Mouse (Mus musculus) CD4-positive helper T cell, adult 2 months (primary cell): ENCODE data around the gene Ptprj.
A peak's percentile ranks its signal among the peaks of the same experiment; 100 is the strongest.

Experiments used
- DNase-seq: peaks from one replicate; pipeline ENCODE4 v3.0.0-alpha.2; 2012; ENCODE audit warnings: low read depth, missing footprints, low spot score

Ptprj gene

GRCm38 (mm10) chr2:90559688-90560196, 20.7 kb downstream of the Ptprj start:
- DNase-seq = no peak

GRCm38 (mm10) chr2:90559015-90559687, 21.3 kb downstream of the Ptprj start:
- DNase-seq = no peak

- DNase-seq = no peak
Observed at GRCm38 (mm10) chr2:90558361-90558760, 22.1 kb downstream of the Ptprj start.

- DNase-seq = no peak
Observed at GRCm38 (mm10) chr2:90557913-90558312, 22.5 kb downstream of the Ptprj start.

- no peak for DNase-seq
Observed at GRCm38 (mm10) chr2:90555744-90556143, 24.7 kb downstream of the Ptprj start.

- DNase-seq = no peak
Observed at GRCm38 (mm10) chr2:90554806-90555205, 25.6 kb downstream of the Ptprj start.

GRCm38 (mm10) chr2:90553861-90554260, 26.6 kb downstream of the Ptprj start:
- DNase-seq = no peak

GRCm38 (mm10) chr2:90550656-90551055, 29.8 kb downstream of the Ptprj start:
- no peak for DNase-seq

- no peak for DNase-seq
Observed at GRCm38 (mm10) chr2:90548541-90548940, 31.9 kb downstream of the Ptprj start.

GRCm38 (mm10) chr2:90547144-90547609, 33.3 kb downstream of the Ptprj start:
- DNase-seq = peak; percentile 22

GRCm38 (mm10) chr2:90545261-90545660, 35.2 kb downstream of the Ptprj start:
- no peak for DNase-seq

GRCm38 (mm10) chr2:90543989-90544388, 36.5 kb downstream of the Ptprj start:
- no peak for DNase-seq

- no peak for DNase-seq
Observed at GRCm38 (mm10) chr2:90543106-90543702, 37.2 kb downstream of the Ptprj start.

- DNase-seq = peak; percentile 15
Observed at GRCm38 (mm10) chr2:90542656-90543055, 37.8 kb downstream of the Ptprj start.

GRCm38 (mm10) chr2:90539206-90539605, 41.2 kb downstream of the Ptprj start:
- no peak for DNase-seq

- DNase-seq = no peak
Observed at GRCm38 (mm10) chr2:90537244-90537643, 43.2 kb downstream of the Ptprj start.

- DNase-seq = no peak
Observed at GRCm38 (mm10) chr2:90536555-90536954, 43.9 kb downstream of the Ptprj start.

- no peak for DNase-seq
Observed at GRCm38 (mm10) chr2:90534751-90535150, 45.7 kb downstream of the Ptprj start.

GRCm38 (mm10) chr2:90533944-90534343, 46.5 kb downstream of the Ptprj start:
- DNase-seq = no peak

- no peak for DNase-seq
Observed at GRCm38 (mm10) chr2:90532095-90532494, 48.4 kb downstream of the Ptprj start.

- DNase-seq = peak; percentile 13
Observed at GRCm38 (mm10) chr2:90528107-90528506, 52.3 kb downstream of the Ptprj start.

- no peak for DNase-seq
Observed at GRCm38 (mm10) chr2:90526971-90527370, 53.5 kb downstream of the Ptprj start.

GRCm38 (mm10) chr2:90526564-90526963, 53.9 kb downstream of the Ptprj start:
- DNase-seq = no peak
